Mouse (Mus musculus): ENCODE measurements at regions not wholly inside any gene's neighbourhood (a gene's known extent, or its start where the extent isn't known, plus 50 kb on each side); places are given as distances from the start of the nearest gene placed in this dataset.

- TF ChIP-seq CTCF (conservative IDR thresholded peaks at IDR 0.05; ENCODE audit: low read length) (no peak), NANOG (IDR thresholded peaks at IDR 0.05; ENCODE audit: borderline replicate concordance, low read length) (no peak), POU5F1 (IDR thresholded peaks at IDR 0.05; ENCODE audit: borderline replicate concordance, low read length) (no peak)
These were observed 76.7 kb upstream of the Gpr12 start for GRCm38 (mm10) chr5:146661751-146662150.
